Mouse (Mus musculus) heart, postnatal 4 days (tissue): Measurements from ENCODE around the gene Dapl1. TPM values are rescaled to one million over a fixed set of nuclear protein-coding genes. Genes with fewer than 3 reads are reported as not detected.

Experiments used
- DNase-seq: peaks from one replicate; pipeline ENCODE4 v3.0.0; 2021
- total RNA-seq, 2 experiments: library from RNA; stranded (reverse); gene quantifications; 2 replicates each; pipeline ENCODE4 v1.2.3; 2021

The Dapl1 gene
- total RNA-seq, 2 experiments from 2014 or later: not detected

DNA sequence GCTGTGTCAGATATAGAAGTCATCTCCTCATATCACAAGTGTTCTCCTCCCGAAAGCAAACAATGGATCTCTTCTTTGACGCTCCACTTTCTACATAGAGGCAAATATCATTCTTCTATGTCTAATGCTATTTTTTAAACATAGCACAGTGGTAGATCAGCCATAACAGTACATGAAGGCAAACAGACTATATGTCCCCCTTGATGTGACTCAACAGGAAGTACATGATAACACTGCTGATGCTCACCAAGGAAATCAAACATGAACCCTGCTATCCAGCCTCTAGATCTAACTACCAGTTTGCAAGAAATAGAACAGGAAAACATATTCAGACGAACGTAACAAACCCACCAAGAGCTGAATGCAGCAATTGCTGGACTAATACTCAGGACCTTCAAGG is 10.1 kb upstream of the Dapl1 start:
- no peak for DNase-seq

DNA sequence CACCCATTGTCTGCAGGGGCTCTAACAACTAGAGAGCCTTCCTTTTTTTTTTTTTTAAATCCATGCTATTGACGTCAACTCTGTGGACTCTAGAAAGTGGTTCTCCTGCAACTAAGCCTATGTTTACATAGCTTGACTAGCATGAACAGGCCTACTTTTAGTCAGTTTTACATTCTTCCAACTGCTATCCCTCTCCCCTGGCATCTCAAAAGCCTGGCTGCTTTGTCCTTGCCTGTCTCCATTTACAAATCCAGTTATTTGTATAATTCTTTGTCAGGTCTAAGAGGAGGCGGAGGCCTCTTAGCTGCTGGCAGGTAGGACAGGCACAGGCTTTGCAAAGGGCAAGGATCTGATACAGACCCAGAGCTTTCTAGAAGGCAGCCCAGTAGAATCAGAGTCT is 627 bp downstream of the Dapl1 start:
- no peak for DNase-seq

DNA sequence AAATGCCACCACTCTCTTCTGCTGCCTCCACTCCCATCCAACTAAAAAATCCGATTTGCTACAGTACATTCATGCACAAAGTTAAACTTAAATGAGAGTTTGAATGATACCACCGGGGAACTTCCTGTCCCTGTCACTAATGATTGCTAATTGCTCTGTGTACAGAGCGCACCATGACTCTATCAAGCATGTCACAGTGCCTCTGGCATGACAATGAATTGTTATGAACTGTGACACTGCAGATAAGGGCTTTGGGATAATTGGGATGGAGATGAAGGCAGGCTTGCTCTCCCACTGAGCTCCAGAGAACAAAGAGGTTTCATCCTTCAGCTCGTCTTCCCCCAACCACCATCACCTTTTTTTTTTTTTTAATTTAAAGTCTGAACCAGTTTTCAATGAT is 1.2 kb downstream of the Dapl1 start:
- DNase-seq: no peak

DNA sequence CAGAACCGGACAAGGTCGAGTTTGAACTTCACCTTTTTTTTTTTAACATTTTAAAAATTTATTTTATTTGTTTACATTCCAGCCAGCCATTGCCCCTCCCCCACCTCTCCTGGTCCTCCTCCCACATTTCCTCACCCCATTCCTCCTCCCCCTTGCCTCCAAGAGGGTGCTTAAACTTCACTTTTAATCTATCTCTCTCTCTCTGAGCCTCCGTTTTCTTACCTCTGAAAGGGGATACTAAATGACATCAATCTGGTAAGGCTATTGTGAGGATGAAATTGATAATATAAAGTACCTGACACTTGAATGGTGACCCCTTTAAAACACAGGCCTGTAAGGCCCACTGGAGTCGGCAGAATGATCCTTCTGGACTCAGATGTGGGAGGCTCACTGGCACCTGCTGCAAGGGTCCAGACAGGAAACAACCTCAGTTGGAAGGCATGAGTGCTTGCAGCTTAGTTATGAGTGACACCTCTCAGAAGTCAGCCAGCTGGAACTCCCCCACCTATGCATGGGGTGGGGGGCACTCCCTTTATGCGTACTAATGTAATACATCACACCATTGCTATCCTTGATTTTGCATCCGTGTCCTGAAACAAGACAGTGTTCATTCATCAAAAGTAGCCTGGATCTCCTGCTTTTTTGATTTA is 1.9 kb downstream of the Dapl1 start:
- no peak for DNase-seq

DNA sequence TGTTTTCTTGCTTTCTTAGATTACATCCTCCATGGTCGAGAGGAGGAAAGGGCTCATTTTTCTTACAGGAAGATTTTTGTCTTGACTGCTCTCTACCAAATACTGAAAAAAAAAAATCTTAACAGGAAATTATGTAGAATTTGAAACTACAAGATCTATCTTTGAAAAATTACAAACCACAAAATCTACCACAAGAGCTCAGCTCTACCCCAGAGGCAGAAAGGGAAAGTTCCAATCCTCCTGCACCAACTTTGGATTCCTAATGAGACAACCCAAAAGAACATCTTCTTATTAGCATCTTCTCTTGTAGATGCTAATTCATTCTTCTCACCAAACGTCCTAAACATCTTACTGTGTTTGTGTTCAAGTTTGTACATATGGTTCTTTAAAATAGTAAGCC is 3.8 kb downstream of the Dapl1 start:
- no peak for DNase-seq

DNA sequence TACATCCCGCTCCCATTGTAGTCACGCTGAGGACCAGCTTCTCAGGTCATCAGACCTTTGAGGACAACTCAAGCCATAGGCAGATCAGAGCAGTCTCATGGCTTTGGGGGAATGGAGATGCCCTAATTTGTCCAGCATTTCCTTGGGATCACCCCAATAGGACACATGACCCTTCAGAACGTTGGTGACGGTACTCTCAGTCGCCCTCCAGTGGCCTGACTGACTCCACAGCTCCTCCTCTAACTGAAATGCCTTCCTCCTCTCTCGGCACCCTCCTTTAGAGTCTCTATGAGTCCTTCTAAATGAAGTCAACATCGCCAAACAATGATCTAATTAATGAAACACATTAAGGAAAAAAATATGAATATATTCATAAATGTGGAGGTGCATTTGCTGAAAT is 5.9 kb downstream of the Dapl1 start:
- no peak for DNase-seq

DNA sequence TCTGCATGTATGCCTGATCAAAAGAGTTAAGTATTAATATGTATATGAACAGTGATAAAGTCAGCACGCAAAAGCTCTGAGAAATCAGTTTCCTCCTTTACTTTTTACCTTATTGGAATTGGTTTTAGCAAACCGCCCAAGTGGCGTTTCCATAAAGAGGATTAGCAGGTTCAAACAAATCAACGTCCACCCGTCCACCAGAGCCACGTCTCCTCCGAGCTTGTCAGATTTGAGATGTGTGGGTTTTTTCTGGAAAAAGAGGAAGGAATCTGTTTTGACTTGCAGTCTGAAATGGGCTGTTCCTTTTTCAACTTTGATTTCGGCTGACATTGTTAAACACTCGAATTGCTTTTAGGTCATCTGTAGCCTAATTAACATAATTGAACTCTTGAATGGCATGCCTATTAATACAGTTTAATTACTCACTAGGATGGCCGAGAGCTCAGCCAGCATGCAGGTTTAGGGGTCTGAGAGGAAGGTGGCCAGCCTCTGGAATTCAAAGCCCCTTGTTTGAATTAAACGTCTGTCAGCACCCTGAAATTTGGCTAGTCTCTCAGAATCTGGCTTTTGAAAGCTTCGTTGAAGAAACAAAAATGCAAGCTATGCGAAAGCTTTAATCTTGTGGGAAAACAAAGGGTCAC is 9.1 kb downstream of the Dapl1 start:
- no peak for DNase-seq

DNA sequence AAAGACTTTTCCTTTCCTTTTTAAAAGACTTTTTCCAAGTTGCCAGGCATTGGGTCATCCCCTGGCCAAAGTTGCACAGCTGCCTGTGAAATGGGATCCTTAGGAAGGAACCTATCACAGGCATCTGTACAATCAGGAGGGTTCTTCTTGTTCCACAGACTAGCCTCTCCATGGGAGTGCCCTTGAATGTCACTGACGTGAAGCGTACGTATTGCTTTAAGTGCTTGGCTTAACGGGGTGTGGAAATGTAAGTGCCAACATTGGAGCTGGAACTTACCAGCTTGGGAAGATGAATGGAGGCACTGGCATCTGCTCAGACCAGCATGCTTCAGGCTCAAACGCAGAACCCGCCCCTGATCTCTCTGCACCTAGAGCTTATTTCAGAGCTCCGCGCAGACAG is 14.7 kb downstream of the Dapl1 start:
- DNase-seq: no peak

DNA sequence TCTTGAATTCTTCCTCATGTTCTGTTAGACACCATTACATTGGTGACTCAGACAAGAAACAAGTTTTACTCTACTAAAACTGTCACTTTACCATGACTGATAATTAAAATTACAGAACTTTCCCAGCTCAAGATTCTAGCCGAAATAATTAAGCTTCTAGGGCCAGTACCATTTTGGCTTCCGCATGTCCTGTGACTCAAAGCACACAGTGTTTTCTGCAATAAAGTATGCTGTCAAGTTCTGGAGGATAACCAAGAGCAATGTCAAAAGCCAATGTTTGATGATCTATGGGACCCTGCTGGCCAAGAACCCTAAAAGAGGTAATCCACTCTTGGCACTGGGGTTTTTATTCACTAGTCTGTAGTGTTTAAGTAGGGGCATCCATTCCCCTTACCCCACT is 15.3 kb downstream of the Dapl1 start:
- no peak for DNase-seq

DNA sequence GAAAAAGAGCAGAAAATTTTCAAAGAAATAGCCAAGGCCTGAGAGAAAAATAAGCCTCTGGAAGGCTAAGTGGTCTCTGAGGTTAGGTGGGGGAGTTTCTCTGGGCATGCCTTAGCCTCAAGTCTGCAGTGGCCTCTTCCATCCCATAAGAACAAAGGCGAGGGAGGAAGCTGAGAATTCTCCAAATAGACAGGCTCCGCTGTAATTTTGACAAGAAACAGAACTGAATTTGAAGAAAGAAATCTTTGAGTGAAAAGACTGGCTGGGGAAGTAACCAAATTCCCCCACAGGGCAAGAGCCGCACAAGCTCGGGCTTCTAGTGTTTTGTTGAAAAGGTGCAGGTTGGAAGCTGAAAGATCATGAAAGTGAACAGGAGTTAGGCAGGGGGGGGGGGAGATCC is 24.6 kb downstream of the Dapl1 start:
- no peak for DNase-seq

DNA sequence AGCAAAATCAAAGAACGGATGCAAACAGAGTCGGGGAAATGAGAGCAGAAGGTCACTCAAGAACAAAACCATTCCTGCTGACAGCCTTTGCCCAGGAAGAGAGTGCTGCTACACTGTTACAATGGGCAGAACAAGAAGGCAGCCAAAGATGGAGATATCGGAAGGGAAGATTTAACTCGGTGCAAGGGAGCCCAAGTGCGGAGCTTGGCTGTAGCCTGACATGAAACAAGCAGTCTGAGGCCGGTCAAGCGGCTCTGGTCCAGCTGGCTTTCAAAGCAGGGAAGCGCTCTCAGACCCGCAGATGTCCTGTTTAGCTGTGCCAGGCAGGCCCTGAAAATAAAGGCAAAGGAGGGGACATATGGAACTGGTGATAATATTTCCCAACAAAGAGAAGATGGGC is 26.0 kb downstream of the Dapl1 start:
- DNase-seq: no peak

DNA sequence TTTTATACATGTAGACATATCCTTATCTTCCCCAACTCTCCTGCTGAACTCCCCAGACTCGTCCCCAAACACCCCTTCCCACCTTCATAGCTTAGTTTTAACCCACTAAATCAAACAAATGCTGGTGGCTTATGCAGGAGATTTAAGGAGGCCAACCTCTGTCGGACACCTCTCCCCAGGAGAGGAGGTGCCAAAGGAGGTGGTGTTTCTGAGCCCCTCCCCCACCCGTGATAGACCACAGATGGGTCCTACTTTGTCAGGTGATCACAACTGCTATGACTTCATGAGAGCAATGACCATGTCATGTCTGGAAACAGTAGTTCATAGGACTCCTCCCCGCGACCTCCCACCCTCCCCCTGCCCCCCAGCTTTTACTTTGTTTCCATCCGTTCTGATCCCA is 26.4 kb downstream of the Dapl1 start:
- DNase-seq: no peak

DNA sequence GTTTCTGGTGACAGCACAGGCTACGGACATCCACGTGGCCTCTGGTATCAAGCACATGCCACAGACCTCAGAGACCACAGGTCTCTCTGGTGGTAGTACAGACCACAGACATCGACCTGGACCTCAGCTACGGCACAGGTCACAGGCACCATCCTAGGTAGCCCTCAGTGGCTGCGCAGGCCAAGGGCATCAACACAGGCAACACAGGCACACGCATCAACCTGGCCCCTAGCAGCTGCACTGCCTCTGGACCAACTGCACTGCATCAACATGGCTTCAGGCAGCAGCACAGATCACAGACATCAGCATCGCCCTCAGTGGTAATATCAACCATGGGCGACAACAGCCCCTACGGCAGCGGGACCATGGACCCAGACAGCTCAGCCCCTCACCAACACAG is 36.2 kb downstream of the Dapl1 start:
- DNase-seq: no peak

DNA sequence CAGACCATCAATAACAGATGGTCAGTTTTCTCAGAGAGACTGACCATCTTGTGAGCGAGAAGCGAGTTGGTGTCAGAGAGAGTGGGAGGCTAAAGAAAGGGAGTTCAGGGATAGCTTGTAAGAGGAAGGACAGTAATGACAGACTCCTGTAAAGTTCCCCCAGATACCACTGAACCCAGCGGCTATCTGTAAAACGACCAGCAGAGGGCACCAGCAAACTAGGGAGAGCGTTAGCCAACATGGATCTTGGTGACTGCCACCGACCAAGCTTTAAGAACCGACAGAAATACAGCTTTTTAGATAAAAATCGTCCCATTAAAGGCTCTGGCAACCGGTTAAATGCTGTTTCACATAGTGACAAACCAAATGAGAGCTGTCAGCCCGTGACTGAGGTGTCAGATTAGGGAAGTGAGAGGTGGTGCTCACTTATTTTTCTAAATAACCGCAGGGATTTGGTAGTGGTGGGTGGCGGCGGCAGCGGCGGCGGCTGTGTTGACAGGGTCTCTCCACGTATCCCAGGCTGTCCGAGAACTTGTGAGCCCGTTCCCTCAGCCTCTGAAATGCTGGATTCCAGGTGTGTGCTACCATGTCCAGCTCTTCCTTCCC is 37.7 kb downstream of the Dapl1 start:
- DNase-seq: peak; percentile 89

DNA sequence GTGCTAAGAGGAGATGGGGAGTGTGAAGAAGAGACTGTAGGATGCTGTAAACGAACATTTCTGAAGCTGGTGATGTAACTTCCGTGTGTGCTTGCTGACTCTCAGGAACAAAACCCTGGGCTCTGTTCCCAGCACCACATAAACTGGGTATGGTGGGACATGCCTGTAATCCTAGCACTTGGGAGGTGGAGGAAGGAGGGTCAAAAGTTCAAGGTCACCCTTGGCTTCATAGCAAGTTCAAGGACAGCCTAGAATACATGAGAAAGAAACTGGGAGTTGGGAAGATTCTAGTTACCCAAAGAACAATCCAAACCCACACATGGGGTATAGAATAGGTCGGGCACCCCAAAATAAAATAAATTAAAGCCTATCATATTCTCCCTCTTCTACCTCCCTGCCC is 39.1 kb downstream of the Dapl1 start:
- no peak for DNase-seq

DNA sequence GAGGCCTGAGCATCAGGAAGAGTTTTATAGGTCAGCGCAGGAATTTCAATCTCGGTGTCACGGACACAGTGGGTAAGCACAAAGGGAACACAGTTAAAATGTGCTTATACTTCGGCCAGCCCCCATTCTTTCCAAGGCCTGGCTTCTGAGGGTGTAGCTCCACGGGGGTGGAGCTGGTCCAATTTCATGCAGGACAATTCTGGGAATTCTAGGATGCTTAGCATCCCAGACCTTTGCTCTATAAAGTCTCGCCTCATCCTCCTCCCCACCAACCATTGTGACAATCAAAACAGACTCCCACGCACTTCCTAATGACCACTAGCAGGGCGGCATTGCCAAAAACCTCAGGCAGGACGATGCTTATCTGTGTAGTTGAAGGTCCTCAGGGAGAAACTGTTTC is 42.4 kb downstream of the Dapl1 start:
- DNase-seq: peak; percentile 37

DNA sequence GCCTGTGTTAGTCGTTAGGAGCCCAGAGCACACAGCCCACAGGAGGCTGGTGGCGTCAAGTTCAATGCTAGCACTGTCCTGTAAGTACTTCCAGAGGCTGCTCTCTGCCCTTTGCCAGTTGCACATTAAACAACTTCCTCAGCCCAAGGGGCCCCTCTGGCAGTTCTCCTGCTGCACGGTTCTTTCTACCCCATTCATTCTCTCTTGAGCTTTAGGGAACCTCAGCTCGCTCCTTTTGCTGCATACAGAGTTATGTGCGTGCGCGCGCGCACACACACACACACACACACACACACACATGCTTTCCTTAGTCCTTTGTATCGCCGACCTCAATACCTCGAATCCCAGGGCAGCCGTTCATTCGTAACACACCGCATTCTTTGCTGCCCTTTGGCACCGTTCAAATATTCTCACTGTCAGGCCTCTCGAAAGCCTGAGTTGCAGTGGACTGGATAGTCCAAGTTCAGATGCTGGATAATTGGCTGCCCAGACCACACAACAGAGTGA is 45.2 kb downstream of the Dapl1 start:
- no peak for DNase-seq

DNA sequence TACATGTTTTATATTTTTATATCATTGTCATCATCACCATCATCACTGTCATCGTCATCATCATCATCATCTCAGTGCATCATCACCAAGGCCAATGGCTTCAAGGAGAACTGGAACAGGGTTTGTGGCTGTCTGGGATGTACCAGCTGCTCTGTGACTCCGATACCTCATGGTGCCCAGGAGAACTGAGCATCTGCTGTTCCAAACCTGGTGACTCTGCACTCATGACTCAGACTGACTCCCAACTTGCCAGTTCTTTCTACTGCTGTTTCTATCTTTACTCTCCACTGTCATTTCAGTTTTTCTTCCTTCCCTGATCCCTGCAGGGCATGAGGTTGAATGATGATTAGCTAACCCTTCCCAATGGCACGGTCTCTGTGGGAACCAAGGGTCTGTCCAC is 46.4 kb downstream of the Dapl1 start:
- no peak for DNase-seq

DNA sequence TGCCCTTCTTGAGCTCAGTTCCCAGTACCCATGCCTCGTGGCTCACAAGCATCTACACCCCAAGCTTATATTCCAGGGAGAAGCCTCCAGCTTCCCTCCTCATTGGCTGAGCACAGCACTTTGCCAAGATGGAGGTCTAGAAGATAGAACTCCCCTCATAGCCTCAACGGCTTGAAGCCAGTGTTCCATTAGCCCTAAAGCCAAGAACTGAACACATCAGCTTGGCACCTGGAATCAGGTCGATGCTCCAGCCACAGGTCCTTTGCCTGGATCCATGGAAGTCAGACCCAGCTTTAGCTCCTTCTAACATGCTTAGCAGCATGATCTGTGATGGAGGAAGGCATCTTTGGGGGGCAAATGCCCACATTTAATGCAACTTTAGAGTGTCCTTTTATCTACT is 48.5 kb downstream of the Dapl1 start:
- no peak for DNase-seq

DNA sequence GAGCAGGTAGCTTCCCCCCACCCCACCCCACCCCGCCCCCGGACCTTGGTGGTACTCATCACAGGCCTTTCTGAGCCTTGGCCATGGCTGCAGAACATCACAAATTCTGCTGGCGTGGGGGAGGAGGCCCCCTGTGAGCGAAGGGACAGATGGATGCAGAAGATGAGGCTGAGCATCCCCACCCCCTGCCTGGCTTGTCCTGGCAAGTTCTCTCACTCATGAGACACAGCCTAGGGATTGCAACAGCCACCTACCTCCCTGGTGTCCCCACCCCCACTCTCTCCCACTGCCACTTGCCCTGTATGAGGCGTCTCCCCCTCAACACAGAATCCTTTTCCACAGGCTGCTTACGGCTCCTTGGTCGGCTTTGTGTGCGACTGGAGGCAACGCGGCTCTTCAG is 49.1 kb downstream of the Dapl1 start:
- DNase-seq: no peak

DNA sequence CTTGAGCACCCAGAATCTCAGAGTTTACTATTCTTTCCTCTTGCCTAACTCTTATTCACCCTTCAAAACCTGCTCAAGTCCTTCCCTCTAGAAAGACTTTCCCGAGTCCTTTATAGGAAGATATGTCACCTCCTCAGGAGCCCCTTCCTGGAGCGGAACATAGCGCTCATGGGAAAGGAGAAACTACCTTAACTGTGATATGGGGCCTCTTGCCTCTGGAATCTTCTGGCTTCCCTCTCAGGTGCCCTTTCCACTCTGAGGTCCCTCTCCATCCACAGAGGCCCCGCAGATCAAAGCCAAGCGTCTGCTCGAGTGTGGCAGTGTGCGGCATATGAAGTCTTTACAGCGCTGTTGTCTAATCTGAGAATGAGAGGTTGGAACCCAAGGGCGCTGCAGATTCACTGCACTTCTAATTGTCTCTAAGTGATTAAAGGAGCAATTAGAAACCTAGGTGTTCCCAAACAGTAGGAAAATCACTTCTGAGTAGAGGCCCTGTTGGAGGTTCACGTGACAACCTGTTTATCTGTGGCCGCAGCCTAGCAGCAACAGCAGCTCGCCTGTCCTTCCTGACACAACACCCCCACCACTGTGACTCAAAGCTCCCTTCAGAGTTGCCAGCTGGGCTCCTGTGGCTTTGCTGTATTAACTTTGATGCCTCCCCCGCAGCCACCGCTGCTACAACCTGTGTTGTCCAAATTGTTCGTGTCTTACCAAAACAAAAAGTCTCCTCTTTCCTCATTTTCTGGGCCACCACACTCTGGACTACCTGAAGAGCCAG is 49.7 kb downstream of the Dapl1 start:
- DNase-seq: peak; percentile 48

DNA sequence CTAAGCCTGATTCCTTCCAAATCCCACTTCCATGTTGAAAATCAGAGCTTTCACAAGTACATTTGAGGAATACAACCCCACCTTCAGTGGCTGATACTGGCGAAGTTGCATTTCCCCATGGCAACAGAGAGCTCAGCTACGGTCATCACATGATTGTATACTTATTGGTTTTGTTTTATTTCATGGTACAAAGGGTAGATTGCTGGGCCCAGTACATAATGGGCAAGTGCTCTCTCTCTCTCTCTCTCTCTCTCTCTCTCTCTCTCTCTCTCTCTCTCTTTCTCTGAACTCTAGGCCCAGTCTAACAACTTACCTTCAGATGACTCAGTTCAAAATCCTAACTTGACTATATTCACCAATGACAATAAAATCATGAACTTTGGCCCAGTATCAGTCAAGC is 52.5 kb downstream of the Dapl1 start:
- DNase-seq: no peak

DNA sequence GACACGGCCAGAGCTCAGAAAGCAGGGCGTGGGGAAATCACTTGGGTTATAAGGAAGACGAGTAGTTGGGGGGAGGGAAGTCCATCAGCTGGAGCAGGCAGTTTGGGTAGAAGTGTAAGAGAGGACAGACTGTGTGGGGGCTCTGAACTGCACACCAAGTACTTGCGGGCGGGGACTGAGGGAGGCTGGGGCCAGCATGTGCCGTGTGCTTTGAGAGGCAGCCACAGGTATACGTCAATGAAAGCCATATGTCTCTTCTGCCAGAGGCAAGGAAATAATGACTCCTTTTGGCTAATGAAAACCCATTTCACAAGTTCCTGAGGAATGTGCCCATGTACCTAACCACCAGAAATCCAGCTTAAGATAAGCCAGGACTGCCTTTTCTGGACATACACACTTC is 53.6 kb downstream of the Dapl1 start:
- DNase-seq: no peak
